ENCODE assay signal across 13 mouse cellular contexts in genomic region chr12:39998853-39999195, GRCm38 (mm10). TPM values are rescaled to one million over a fixed set of nuclear protein-coding genes. Genes with fewer than 3 reads are reported as not detected.
DNase-seq lines count a peak whose midpoint lies in the region; ATAC-seq lines count a peak whose summit lies in the region.
"Had no signal": no experiment of that assay in that cellular context is flagged by ENCODE, and none has a peak within 500 bp of the region (broad histone marks: within the 10 kb centered on the region; RNA-seq: fewer than 3 reads in every experiment).

No protein-coding gene starts in this region.

- no peak overlapping the region for H3K4me3 ChIP-seq in heart, embryonic 10.5 days
- no peak overlapping the region for H3K4me3 ChIP-seq in kidney, embryonic 15.5 days (replicated peaks)
- H3K4me3 ChIP-seq in midbrain, embryonic 13.5 days (replicated peaks) = no peak overlapping the region
- H3K4me3 ChIP-seq in midbrain, embryonic 14.5 days (replicated peaks; ENCODE audit: low read depth, low read length) = no peak overlapping the region
- H3K4me3 ChIP-seq: layer of hippocampus, adult 2 months; neural tube, embryonic 12.5 days had no signal

- no peaks in the 10 kb centered on the region for H3K4me1 ChIP-seq in heart, embryonic 10.5 days
- H3K4me1 ChIP-seq in kidney, embryonic 15.5 days = peaks cover 8% of the 10 kb centered on the region; the same call in 1 of the 2 replicates
- peaks cover 16% of the 10 kb centered on the region for H3K4me1 ChIP-seq in midbrain, embryonic 13.5 days (replicated peaks)
- 0 out of 2 replicates have a peak, but pooled peaks cover 11% of the 10 kb centered on the region for H3K4me1 ChIP-seq in midbrain, embryonic 14.5 days (ENCODE audit: control insufficient read depth, insufficient read depth, low read length)

- H3K4me2 ChIP-seq in kidney, embryonic 15.5 days = 0 out of 2 replicates have a peak overlapping the region, but pooled peaks have one; percentile 4
- H3K4me2 ChIP-seq in midbrain, embryonic 13.5 days (replicated peaks) = peak overlapping the region; percentile 15; the same call in 1 of the 2 replicates
- H3K4me2 ChIP-seq in midbrain, embryonic 14.5 days (ENCODE audit: low read length) = no peak overlapping the region; the same call in 1 of the 2 replicates

- H3K27ac ChIP-seq in heart, embryonic 10.5 days = peak overlapping the region; percentile 47; the same call in 1 of the 2 replicates
- 0 out of 2 replicates have a peak overlapping the region, but pooled peaks have one; percentile 32 for H3K27ac ChIP-seq in kidney, embryonic 15.5 days
- no peak overlapping the region for H3K27ac ChIP-seq in midbrain, embryonic 13.5 days
- no peak overlapping the region for H3K27ac ChIP-seq in midbrain, embryonic 14.5 days (replicated peaks; ENCODE audit: low read depth, low read length)
- H3K27ac ChIP-seq: layer of hippocampus, adult 2 months; neural tube, embryonic 12.5 days; stomach, postnatal 0 days had no signal

- 0 out of 2 replicates have a peak, but pooled peaks have one; percentile 40 for ATAC-seq in kidney, embryonic 15.5 days (replicated peaks; ENCODE audit: low FRiP score)
- ATAC-seq in midbrain, embryonic 13.5 days = peak; percentile 59; the same call in 1 of the 2 replicates
- no peak for ATAC-seq in midbrain, embryonic 14.5 days (ENCODE audit: low FRiP score, low TSS enrichment)
- ATAC-seq: activated CD4-positive, CD25-positive, alpha-beta regulatory T cell, adult 4 months had no signal

- DNase-seq in heart, embryonic 10.5 days (ENCODE audit: low spot score) = no peak
- DNase-seq in heart, postnatal 14 days = no peak
- DNase-seq in kidney, adult 9 months = no peak
- DNase-seq in midbrain, embryonic 14.5 days = no peak
- no peak for DNase-seq in layer of hippocampus, postnatal 25 days (ENCODE audit: extremely low spot score in 1 of 2, low spot score in 1 of 2)
- DNase-seq: right cerebral cortex, postnatal 14 days; thymus, postnatal 14 days had no signal

- no peaks in the 10 kb centered on the region for H3K36me3 ChIP-seq in heart, embryonic 10.5 days
- no peaks in the 10 kb centered on the region for H3K36me3 ChIP-seq in kidney, embryonic 15.5 days
- H3K36me3 ChIP-seq in midbrain, embryonic 13.5 days = no peaks in the 10 kb centered on the region
- no peaks in the 10 kb centered on the region for H3K36me3 ChIP-seq in midbrain, embryonic 14.5 days (ENCODE audit: control insufficient read depth, insufficient read depth, low read length)
- H3K36me3 ChIP-seq: neural tube, embryonic 12.5 days had no signal

- no peaks in the 10 kb centered on the region for H3K9me3 ChIP-seq in heart, embryonic 10.5 days
- no peaks in the 10 kb centered on the region for H3K9me3 ChIP-seq in kidney, embryonic 15.5 days (replicated peaks)
- H3K9me3 ChIP-seq in midbrain, embryonic 13.5 days = no peaks in the 10 kb centered on the region
- H3K9me3 ChIP-seq in midbrain, embryonic 14.5 days (ENCODE audit: control insufficient read depth, low read length) = no peaks in the 10 kb centered on the region
- H3K9me3 ChIP-seq: neural tube, embryonic 12.5 days had no signal

- intact Hi-C loops in heart, postnatal 14 days (cut with DNase I) = no loop called here

- H3K27me3 ChIP-seq in heart, embryonic 10.5 days (ENCODE audit: insufficient read depth, poor library complexity, severe bottlenecking) = no peaks in the 10 kb centered on the region
- H3K27me3 ChIP-seq in kidney, embryonic 15.5 days = no peaks in the 10 kb centered on the region
- H3K27me3 ChIP-seq in midbrain, embryonic 13.5 days = 0 out of 2 replicates have a peak, but pooled peaks cover 7% of the 10 kb centered on the region
- H3K27me3 ChIP-seq in midbrain, embryonic 14.5 days (ENCODE audit: control insufficient read depth, insufficient read depth, low read length) = no peaks in the 10 kb centered on the region
- H3K27me3 ChIP-seq: neural tube, embryonic 12.5 days had no signal

- no peak overlapping the region for H3K9ac ChIP-seq in kidney, embryonic 15.5 days
- no peak overlapping the region for H3K9ac ChIP-seq in midbrain, embryonic 13.5 days (replicated peaks)
- no peak overlapping the region for H3K9ac ChIP-seq in midbrain, embryonic 14.5 days (replicated peaks; ENCODE audit: low read length)
- H3K9ac ChIP-seq: neural tube, embryonic 12.5 days had no signal

- WGBS in heart, embryonic 10.5 days = 39% methylated on average over 4 of the region's 4 CpGs
- 39% methylated on average over 4 of the region's 4 CpGs for WGBS in kidney, embryonic 15.5 days
- 8% methylated on average over 4 of the region's 4 CpGs for WGBS in midbrain, embryonic 13.5 days
- WGBS in midbrain, embryonic 14.5 days = 13% methylated on average over 4 of the region's 4 CpGs

RNA-seq across cellular contexts. Expression of gene Arl4a, which starts 39.0 kb away (rescaled TPM):
- polyA plus RNA-seq in heart, embryonic 10.5 days (2016; fragmentation: Nextera tagmentation; extraction: Ambion mirVana) = 29.0 and 31.1 TPM in 2 replicates
- 10 to 100 TPM; 23.6 to 27.4 TPM for total RNA-seq in heart, postnatal 14 days (2021)
- 44.8 and 48.4 TPM in 2 replicates for polyA plus RNA-seq in kidney, embryonic 15.5 days (2015; fragmentation: Nextera tagmentation; extraction: Ambion mirVana)
- polyA plus RNA-seq in midbrain, embryonic 13.5 days (2015; fragmentation: Nextera tagmentation; extraction: Ambion mirVana) = 107 and 133 TPM in 2 replicates
- 109 and 139 TPM in 2 replicates for polyA plus RNA-seq in midbrain, embryonic 14.5 days (2014; fragmentation: Nextera tagmentation; extraction: Ambion mirVana)
- total RNA-seq in layer of hippocampus, postnatal 25 days (2021) = 10 to 100 TPM; 27.0 to 32.6 TPM

Comparison
In these comparisons a context has a peak if more than half of its experiments do, and no peak if none do; other contexts are left out.
1. H3K27ac ChIP-seq: peak in heart, embryonic 10.5 days (single experiment) and kidney, embryonic 15.5 days (single experiment); none in midbrain, embryonic 13.5 days (single experiment) and midbrain, embryonic 14.5 days (single experiment).